Mouse (Mus musculus) heart, embryonic 13.5 days (tissue): ENCODE data around the gene Cdk2ap2. TPM values are rescaled to one million over a fixed set of nuclear protein-coding genes. Genes with fewer than 3 reads are reported as not detected.
"Not testable (repeated sequence)": the region's sequence is repeated elsewhere in the genome, so short reads cannot be mapped to it uniquely, and the experiment has no call there.

Experiments
- ATAC-seq: fragments of 200-750 bp; cut with Nextera tagmentation; 2 replicates; pipeline ENCODE4 v1.8.0; 2017; ENCODE audit warnings: moderate TSS enrichment; ENCODE audit not compliant: insufficient number of reproducible peaks, low FRiP score, low TSS enrichment; ENCODE audit errors: extremely low read depth
- H3K27ac ChIP-seq: fragments of 300-500 bp; sonication (generic); replicated peaks from 2 replicates; pipeline ENCODE4 v1.5.1; 2015; ENCODE audit warnings: moderate library complexity, mild to moderate bottlenecking, inconsistent platforms
- H3K27me3 ChIP-seq: fragments of 300-500 bp; sonication (generic); replicated peaks from 2 replicates; pipeline ENCODE4 v1.6.1; 2015; ENCODE audit warnings: mild to moderate bottlenecking, inconsistent platforms
- H3K36me3 ChIP-seq: fragments of 300-500 bp; sonication (generic); 2 replicates; pipeline ENCODE4 v1.6.1; 2015; ENCODE audit warnings: mild to moderate bottlenecking, inconsistent platforms
- H3K4me1 ChIP-seq: fragments of 300-500 bp; sonication (generic); 2 replicates; pipeline ENCODE4 v1.6.1; 2015; ENCODE audit warnings: inconsistent platforms
- H3K4me2 ChIP-seq: fragments of 300-500 bp; sonication (generic); 2 replicates; pipeline ENCODE4 v1.6.1; 2015; ENCODE audit warnings: inconsistent platforms, mild to moderate bottlenecking, moderate library complexity
- H3K4me3 ChIP-seq: fragments of 300-500 bp; sonication (generic); 2 replicates; pipeline ENCODE4 v1.5.1; 2015; ENCODE audit warnings: moderate library complexity, mild to moderate bottlenecking, inconsistent platforms
- H3K9ac ChIP-seq: fragments of 300-500 bp; sonication (generic); 2 replicates; pipeline ENCODE4 v1.6.1; 2015; ENCODE audit warnings: inconsistent platforms, mild to moderate bottlenecking, moderate library complexity
- H3K9me3 ChIP-seq: fragments of 300-500 bp; sonication (generic); 2 replicates; pipeline ENCODE4 v1.6.1; 2016; ENCODE audit warnings: inconsistent platforms
- WGBS: fragments of 180-500 bp; shearing (Covaris S2); methylation state at CpG from one replicate; pipeline ENCODE4 v1.1.7; 2015; ENCODE audit warnings: mixed read lengths; 5-methylcytosine and 5-hydroxymethylcytosine counted together
- polyA plus RNA-seq: library from polyadenylated mRNA; unstranded; fragments of >200 nt; fragmentation: Nextera tagmentation; extraction: Ambion mirVana; gene quantifications from 2 replicates; pipeline ENCODE4 v1.2.1, GENCODE M21; 2015

Gene Cdk2ap2
- polyA plus RNA-seq, 1 experiment from 2014 or later: 64.5 TPM

DNA sequence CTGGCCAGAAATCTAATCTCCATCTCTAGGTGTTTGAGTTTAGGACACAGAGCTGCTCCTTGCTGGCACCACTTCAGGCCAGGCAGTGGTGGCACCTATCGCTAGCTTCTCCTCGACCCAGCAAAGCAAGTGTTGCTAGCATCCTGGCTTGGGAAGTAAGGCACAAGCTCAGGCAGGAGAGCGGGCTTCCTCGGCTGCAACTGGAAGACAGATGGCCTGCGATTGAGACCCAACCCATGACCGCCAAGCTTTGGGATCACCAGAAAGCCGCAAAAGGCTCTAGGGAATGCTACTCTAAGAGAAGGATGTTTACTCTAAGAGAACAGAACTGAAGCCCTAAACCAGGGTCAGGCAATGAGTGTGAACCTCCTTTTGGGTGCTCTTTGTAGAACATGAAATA is 32.5 kb downstream of the Cdk2ap2 start:
- Histone ChIP-seq H3K4me2 (no peak overlapping the region), H3K36me3 (peaks cover 57% of the 10 kb centered on the region), H3K27me3 (no peaks in the 10 kb centered on the region), H3K4me3 (no peak overlapping the region), H3K27ac (no peak overlapping the region; the same call in 1 of the 2 replicates), H3K9ac (0 out of 2 replicates have a peak overlapping the region, but pooled peaks have one; percentile 35), H3K4me1 (peaks cover 31% of the 10 kb centered on the region), H3K9me3 (no peaks in the 10 kb centered on the region)
- 93% methylated on average over 7 of the region's 7 CpGs for WGBS
- ATAC-seq: no peak

DNA sequence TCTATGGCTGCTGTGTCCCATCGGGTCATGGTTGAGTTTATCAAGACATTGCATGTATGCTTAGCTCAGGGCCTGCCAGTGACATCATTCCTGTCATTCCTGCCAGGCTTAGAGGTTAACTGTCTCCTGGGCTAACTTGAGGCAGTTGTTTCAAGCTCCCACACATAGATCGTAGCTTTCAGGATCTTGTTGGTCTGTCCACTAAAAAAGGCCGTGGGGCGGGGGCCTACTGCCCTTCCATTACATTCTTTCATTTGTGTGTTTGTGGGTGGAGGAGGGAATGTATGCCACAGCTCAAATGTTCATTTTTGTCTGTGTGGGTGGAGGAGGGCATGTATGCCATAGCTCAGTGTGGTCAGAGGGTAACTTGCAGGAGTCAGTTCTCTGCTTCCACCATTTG is 33.1 kb downstream of the Cdk2ap2 start:
- Histone ChIP-seq H3K9me3 (no peaks in the 10 kb centered on the region), H3K27ac (peak overlapping the region; percentile 20), H3K4me3 (no peak overlapping the region), H3K4me1 (peaks cover 27% of the 10 kb centered on the region), H3K9ac (0 out of 2 replicates have a peak overlapping the region, but pooled peaks have one; percentile 35), H3K4me2 (no peak overlapping the region), H3K27me3 (no peaks in the 10 kb centered on the region), H3K36me3 (peaks cover 57% of the 10 kb centered on the region)
- WGBS: 59% methylated on average over 4 of the region's 4 CpGs
- ATAC-seq: no peak

DNA sequence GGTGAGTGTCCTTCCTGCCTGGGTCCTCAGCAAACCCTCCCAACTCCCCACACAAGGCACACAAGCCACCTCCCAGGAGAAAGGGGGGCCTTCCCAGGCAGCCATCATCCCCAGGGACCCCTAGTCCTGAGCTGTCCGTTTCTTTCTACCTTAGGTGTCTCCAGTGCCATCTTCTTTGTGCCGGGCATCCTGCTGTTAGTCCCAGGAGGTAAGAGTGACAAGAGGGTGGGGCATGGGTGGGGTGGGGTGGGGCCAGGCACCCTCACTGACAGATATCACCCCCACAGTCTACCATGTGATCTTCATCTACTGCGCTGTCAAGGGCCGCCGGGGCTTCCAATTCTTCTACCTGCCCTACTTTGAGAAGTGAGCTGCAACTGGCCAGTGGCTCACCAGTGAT is 34.1 kb downstream of the Cdk2ap2 start:
- H3K9me3 ChIP-seq: no peaks in the 10 kb centered on the region
- no peak overlapping the region for H3K9ac ChIP-seq
- peaks cover 57% of the 10 kb centered on the region for H3K36me3 ChIP-seq
- peaks cover 26% of the 10 kb centered on the region for H3K4me1 ChIP-seq
- H3K27me3 ChIP-seq: no peaks in the 10 kb centered on the region
- no peak for ATAC-seq
- H3K27ac ChIP-seq: no peak overlapping the region
- WGBS: 82% methylated on average over 5 of the region's 5 CpGs
- H3K4me3 ChIP-seq: no peak overlapping the region
- H3K4me2 ChIP-seq: no peak overlapping the region

DNA sequence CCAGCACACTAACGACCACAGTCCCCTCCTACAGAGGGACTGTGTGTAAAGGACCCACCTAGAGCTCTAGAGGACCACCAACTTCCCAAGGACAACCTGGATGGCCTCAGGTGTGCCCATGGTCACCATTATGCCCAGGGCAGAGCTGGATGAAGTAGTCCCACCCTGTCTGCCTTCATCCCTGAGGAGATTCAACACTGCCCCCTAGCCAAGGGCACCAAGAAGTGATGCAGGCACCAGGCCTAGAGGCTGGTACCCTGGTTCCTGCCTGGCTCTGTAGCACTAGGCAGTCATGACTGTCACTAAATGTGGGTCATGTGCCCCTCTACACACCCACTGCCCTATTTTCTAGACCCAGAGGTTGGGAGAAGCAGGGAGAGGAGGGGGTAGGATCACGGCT is 34.8 kb downstream of the Cdk2ap2 start:
- H3K36me3 ChIP-seq: peaks cover 57% of the 10 kb centered on the region

DNA sequence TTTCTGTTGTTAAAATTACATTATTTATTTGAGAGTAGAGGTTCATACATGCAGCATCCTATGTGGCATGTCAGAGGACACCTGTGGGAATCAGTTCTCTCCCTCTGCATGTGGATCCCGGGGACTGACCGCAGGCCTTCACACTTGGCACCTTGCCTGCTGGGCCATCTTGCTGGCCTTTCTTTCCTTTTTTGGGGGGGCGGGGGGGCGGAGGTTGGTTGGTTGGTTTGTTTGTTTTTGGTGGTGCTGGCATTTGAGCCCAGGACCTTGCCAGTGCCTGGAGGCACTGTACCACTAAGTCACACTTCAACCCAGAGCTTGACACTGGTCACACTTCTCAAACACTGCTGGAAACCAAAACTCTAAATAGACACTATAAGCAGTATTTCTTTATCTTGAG is 37.4 kb downstream of the Cdk2ap2 start:
- Histone ChIP-seq H3K4me2 (no peak overlapping the region), H3K9ac (no peak overlapping the region), H3K4me1 (peaks cover 11% of the 10 kb centered on the region), H3K27me3 (peaks cover 17% of the 10 kb centered on the region; the same call in 1 of the 2 replicates), H3K4me3 (no peak overlapping the region), H3K27ac (no peak overlapping the region), H3K36me3 (peaks cover 37% of the 10 kb centered on the region), H3K9me3 (no peaks in the 10 kb centered on the region)
- 81% methylated on average over 4 of the region's 4 CpGs for WGBS
- ATAC-seq: no peak

More for the DNA sequence above, 34.8 kb downstream of the Cdk2ap2 start:
- Histone ChIP-seq H3K9me3 (no peaks in the 10 kb centered on the region), H3K27ac (no peak overlapping the region), H3K27me3 (peaks cover 3% of the 10 kb centered on the region; the same call in 1 of the 2 replicates), H3K4me2 (no peak overlapping the region), H3K9ac (no peak overlapping the region), H3K4me3 (no peak overlapping the region), H3K4me1 (peaks cover 20% of the 10 kb centered on the region)
- ATAC-seq: no peak
- 87% methylated on average over 2 of the region's 2 CpGs for WGBS

DNA sequence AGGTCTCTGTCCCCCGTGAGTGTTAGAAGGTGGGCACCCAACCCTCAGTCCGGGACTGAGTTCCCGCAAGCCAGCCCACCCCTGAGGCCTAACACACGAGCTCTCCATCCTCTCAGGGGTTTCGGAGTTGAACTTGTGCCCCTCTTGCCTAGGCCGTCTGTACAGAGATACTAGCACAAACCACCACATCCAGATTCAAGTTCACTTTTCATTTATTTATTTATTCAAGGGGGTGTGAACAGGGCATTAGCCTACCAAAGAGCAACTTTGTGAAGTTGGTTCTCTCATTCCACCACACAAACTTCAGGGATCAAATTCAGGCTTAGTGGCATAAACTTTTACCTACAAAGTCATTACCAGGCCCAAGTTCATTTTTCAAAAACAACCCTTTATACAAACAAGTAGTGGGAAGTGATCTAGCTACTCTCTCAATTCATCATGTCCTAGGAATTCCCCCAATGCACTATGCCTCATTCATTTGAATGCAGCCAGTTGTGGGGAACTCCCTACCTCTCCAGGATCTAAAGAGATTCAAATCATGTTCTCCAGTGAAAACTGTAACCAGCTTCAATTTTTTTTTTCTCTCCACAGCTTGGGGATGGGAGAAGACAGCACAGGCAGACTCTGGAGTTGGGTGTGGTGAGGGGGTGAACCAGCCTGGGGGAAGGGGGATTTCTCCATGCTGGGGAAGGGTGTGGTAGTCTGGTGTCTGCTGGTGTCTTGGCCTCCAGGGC is 38.4 kb downstream of the Cdk2ap2 start:
- not testable (repeated sequence) for H3K4me2 ChIP-seq, ATAC-seq, H3K4me1 ChIP-seq, H3K4me3 ChIP-seq, H3K9ac ChIP-seq, H3K9me3 ChIP-seq, H3K27ac ChIP-seq
- 83% methylated on average over 6 of the region's 6 CpGs for WGBS
- peaks cover 19% of the 10 kb centered on the region; the same call in 1 of the 2 replicates for H3K27me3 ChIP-seq
- peaks cover 28% of the 10 kb centered on the region for H3K36me3 ChIP-seq

DNA sequence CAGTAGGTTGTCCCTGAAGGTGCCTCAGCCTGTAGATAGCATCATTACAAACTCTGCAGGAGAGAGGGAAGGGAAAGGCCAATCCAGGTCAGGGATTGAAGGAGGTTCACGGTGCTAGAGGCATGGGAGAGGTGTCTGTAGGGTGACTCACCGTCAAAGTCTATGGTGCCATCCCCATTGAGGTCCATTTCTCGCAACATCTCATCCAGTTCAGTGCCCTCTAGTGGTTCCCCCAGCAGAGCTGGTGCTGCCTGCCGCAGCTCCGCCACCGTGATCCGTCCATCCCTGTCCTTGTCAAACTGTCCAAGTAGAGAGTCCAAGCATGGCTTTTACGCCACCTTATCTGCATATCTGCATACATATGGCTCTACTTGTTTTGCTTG is 39.0 kb downstream of the Cdk2ap2 start:
- not testable (repeated sequence) for H3K4me1 ChIP-seq, H3K9ac ChIP-seq, ATAC-seq, H3K4me2 ChIP-seq, H3K4me3 ChIP-seq, H3K9me3 ChIP-seq, H3K27ac ChIP-seq
- 15% methylated on average over 8 of the region's 8 CpGs for WGBS
- Histone ChIP-seq H3K36me3 (peaks cover 26% of the 10 kb centered on the region), H3K27me3 (peaks cover 19% of the 10 kb centered on the region; the same call in 1 of the 2 replicates)

DNA sequence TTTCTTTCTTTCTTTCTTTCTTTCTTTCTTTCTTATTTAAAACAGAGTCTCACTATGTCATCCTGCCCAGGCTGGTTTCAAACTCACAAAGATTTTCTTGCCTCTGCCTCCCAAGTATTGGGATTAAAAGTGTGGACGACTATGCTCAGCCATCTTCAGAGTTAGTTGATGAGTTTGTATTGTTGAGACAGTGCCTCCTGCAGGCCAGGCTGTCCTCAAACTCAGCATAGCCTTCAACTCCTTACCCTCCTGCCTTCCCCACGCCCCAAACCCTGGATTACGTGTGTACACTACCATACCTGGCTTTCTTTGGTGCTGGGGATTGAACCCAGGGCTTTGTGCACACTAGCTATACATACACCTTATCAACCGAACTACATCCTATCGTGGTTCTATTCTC is 39.5 kb downstream of the Cdk2ap2 start:
- Histone ChIP-seq H3K4me1 (0 out of 2 replicates have a peak, but pooled peaks cover 3% of the 10 kb centered on the region), H3K9me3 (no peaks in the 10 kb centered on the region), H3K36me3 (peaks cover 21% of the 10 kb centered on the region), H3K27ac (no peak overlapping the region), H3K4me3 (no peak overlapping the region), H3K9ac (no peak overlapping the region), H3K4me2 (no peak overlapping the region), H3K27me3 (peaks cover 19% of the 10 kb centered on the region; the same call in 1 of the 2 replicates)
- whole genome bisulfite sequencing: 70% methylated on average over 5 of the region's 5 CpGs
- no peak for ATAC-seq

DNA sequence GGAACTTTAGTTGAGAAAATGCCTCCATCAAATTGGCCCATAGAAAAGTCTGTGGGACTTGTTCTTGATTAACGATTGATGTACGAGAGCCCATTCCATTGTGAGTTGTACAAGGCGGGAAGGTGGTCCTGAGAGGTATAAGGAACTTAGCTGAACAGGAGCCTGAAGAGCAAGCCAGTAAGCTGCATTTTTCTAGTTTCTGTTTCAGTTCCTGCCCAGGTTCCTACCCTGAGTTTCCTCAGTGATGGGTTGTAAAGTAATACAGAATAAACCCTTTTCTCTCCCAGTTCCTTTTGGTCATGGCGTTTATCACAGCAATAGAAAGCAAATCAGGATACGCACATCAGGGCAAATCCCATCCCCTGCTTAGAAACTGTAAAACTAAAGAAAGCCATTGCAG is 40.9 kb downstream of the Cdk2ap2 start:
- H3K4me1 ChIP-seq: 0 out of 2 replicates have a peak, but pooled peaks cover 3% of the 10 kb centered on the region
- H3K9ac ChIP-seq: no peak overlapping the region
- H3K27me3 ChIP-seq: peaks cover 19% of the 10 kb centered on the region; the same call in 1 of the 2 replicates
- no peak overlapping the region for H3K4me2 ChIP-seq
- peaks cover 7% of the 10 kb centered on the region for H3K36me3 ChIP-seq
- H3K4me3 ChIP-seq: no peak overlapping the region
- no peak for ATAC-seq
- H3K9me3 ChIP-seq: no peaks in the 10 kb centered on the region
- H3K27ac ChIP-seq: no peak overlapping the region
- WGBS: 79% methylated on average over 5 of the region's 5 CpGs

DNA sequence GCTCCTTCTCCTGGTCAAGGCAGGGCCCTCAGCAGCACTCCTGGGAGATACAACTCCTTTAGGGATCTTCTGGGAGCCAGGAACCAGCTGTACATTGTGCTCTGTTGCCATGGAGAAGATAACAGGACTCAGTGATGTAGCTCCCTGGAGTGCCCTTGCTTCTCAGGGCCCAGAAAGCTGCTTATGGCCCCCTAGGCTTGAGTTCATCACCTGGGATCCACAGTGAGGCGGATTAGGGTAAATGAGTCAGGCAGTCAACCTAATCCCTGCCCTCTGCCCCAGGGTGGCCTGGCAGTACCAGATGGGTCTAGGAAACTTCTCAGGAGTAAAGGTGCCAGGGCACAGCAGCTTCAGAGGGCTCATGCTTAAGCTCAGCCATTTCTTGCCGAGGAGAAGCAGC is 42.5 kb downstream of the Cdk2ap2 start, which contains the start of gene Gpr152:
Gene Gpr152 (plus strand): TSS at position 342 of the 400 bp plus-strand sequence.
- 77% methylated on average over 2 of the region's 2 CpGs for WGBS
- no peaks in the 10 kb centered on the region for H3K9me3 ChIP-seq

DNA sequence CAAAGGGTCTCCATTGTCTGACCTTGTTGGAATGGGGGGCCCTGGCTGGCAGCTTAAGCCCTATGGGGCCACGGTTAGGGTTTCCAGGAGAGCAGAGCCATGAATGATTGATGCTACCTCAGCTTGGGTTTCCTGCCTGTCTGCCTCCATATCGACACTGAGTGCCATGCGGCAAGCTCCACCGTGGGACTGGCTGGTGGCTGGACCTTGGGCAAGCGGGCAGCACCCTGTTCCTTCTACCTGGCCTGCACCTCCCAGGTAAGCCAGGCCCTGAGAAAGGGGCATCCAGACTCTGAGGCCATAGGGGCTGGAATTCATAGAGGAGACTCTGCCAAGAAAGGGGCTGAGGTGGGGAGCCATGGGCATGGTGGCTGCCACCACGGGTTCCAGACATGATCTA is 43.2 kb downstream of the Cdk2ap2 start:
- no peak overlapping the region for H3K4me2 ChIP-seq
- peaks cover 19% of the 10 kb centered on the region; the same call in 1 of the 2 replicates for H3K27me3 ChIP-seq
- no peak overlapping the region for H3K27ac ChIP-seq
- 71% methylated on average over 6 of the region's 6 CpGs for WGBS
- H3K4me1 ChIP-seq: 0 out of 2 replicates have a peak, but pooled peaks cover 3% of the 10 kb centered on the region
- ATAC-seq: no peak
- H3K9me3 ChIP-seq: no peaks in the 10 kb centered on the region
- no peak overlapping the region for H3K4me3 ChIP-seq
- H3K9ac ChIP-seq: no peak overlapping the region; the same call in none of the 2 replicates
- H3K36me3 ChIP-seq: no peaks in the 10 kb centered on the region

More for the DNA sequence above, 42.5 kb downstream of the Cdk2ap2 start, which contains the start of gene Gpr152:
- Histone ChIP-seq H3K36me3 (no peaks in the 10 kb centered on the region), H3K4me1 (0 out of 2 replicates have a peak, but pooled peaks cover 3% of the 10 kb centered on the region), H3K4me3 (no peak within 1 kb of the TSS), H3K4me2 (no peak within 1 kb of the TSS), H3K27me3 (peaks cover 19% of the 10 kb centered on the region; the same call in 1 of the 2 replicates), H3K9ac (peak within 1 kb of the TSS; percentile 28), H3K27ac (no peak within 1 kb of the TSS)
- ATAC-seq: no peak
